Mouse (Mus musculus) liver, postnatal 0 days (tissue): Measurements from ENCODE around the gene Spaca6.

Experiments
- CTCF ChIP-seq: sonication (generic); IDR thresholded peaks from 2 replicates; pipeline ENCODE4 v1.5.1; 2016; ENCODE audit warnings: antibody characterized with exemption, low read depth
- EP300 ChIP-seq: IDR thresholded peaks from 2 replicates; pipeline ENCODE4 v1.6.1; 2016; ENCODE audit warnings: antibody characterized with exemption, low read depth, mild to moderate bottlenecking

GRCm38 (mm10) chr17:17887774-17888248, 60.9 kb downstream of the Spaca6 start, which contains the start of the genes Fpr2 and Fpr3:
- no peak for TF ChIP-seq CTCF
- no peak for TF ChIP-seq EP300
